Mouse (Mus musculus) MEL (cell line): ENCODE data around the gene Cct7. TPM values are rescaled to one million over a fixed set of nuclear protein-coding genes. Genes with fewer than 3 reads are reported as not detected.

Experiments used
- DNase-seq: peaks from one replicate; pipeline ENCODE4 v3.0.0; 2011; ENCODE audit warnings: low read depth, low spot score
- H3K27ac ChIP-seq: 2 replicates; pipeline ENCODE4 v1.5.1; 2012; ENCODE audit warnings: low read depth, mild to moderate bottlenecking, control low read depth, low read length, moderate library complexity; ENCODE audit not compliant: control insufficient read depth
- H3K27me3 ChIP-seq, 2 experiments: fragments of 150-350 bp in 1 of 2; sonication (generic) in 1 of 2; 2 replicates each; pipeline ENCODE4 v1.6.1; 2012; ENCODE audit warnings: low read length in 2 of 2, mild to moderate bottlenecking in 2 of 2, improper control_type of control experiment in 1 of 2, moderate library complexity in 1 of 2; ENCODE audit not compliant: insufficient read depth in 2 of 2, control insufficient read depth in 1 of 2
- H3K36me3 ChIP-seq, 2 experiments: 2 replicates each; pipeline ENCODE4 v1.6.1; 2012 to 2014; ENCODE audit warnings: low read length in 2 of 2, improper control_type of control experiment in 1 of 2, inconsistent platforms in 1 of 2, mild to moderate bottlenecking in 1 of 2; ENCODE audit not compliant: insufficient read depth in 2 of 2, control insufficient read depth in 1 of 2
- H3K4me1 ChIP-seq, 2 experiments: fragments of 150-350 bp in 1 of 2; sonication (generic) in 1 of 2; 2 replicates each; pipeline ENCODE4 v1.6.1; 2012; ENCODE audit warnings: low read length in 2 of 2, improper control_type of control experiment in 1 of 2, mild to moderate bottlenecking in 1 of 2; ENCODE audit not compliant: insufficient read depth in 2 of 2, control insufficient read depth in 1 of 2
- H3K4me3 ChIP-seq, 2 experiments: fragments of 150-350 bp in 1 of 2; sonication (generic) in 1 of 2; 2 replicates each; pipeline ENCODE4 v1.5.1; 2012; ENCODE audit warnings: low read depth in 2 of 2, low read length in 2 of 2, mild to moderate bottlenecking in 2 of 2, moderate library complexity in 2 of 2, control low read depth in 1 of 2, improper control_type of control experiment in 1 of 2; ENCODE audit not compliant: control insufficient read depth in 1 of 2, insufficient read depth in 1 of 2
- H3K79me2 ChIP-seq: 2 replicates; pipeline ENCODE4 v1.6.1; 2012; ENCODE audit warnings: mild to moderate bottlenecking, low read length, moderate library complexity; ENCODE audit not compliant: control insufficient read depth, poor library complexity, insufficient read depth
- H3K9ac ChIP-seq: 2 replicates; pipeline ENCODE4 v1.6.1; 2012; ENCODE audit warnings: low read depth, mild to moderate bottlenecking, control low read depth, low read length, moderate library complexity; ENCODE audit not compliant: control insufficient read depth, poor library complexity, severe bottlenecking
- H3K9me3 ChIP-seq: fragments of 150-350 bp; sonication (generic); replicated peaks from 2 replicates; pipeline ENCODE4 v1.6.1; 2012; ENCODE audit warnings: mild to moderate bottlenecking, low read length, improper control_type of control experiment, moderate library complexity; ENCODE audit not compliant: insufficient read depth
- CHD1 ChIP-seq: IDR thresholded peaks from 2 replicates; pipeline ENCODE4 v1.6.1; 2012; ENCODE audit warnings: low read depth, mild to moderate bottlenecking, inconsistent platforms, low read length, improper control_type of control experiment
- CHD2 ChIP-seq: IDR thresholded peaks from 2 replicates; pipeline ENCODE4 v1.6.1; 2011; ENCODE audit warnings: low read length, improper control_type of control experiment
- CTCF ChIP-seq, 3 experiments: IDR thresholded peaks in 2 of 3; conservative IDR thresholded peaks in 1 of 3; 2 replicates each; pipeline ENCODE4 v1.5.1; 2011 to 2012; ENCODE audit warnings: low read length in 3 of 3, low read depth in 2 of 3, mild to moderate bottlenecking in 2 of 3, improper control_type of control experiment in 1 of 3, inconsistent platforms in 1 of 3, mixed read lengths in 1 of 3, moderate library complexity in 1 of 3; ENCODE audit not compliant: control insufficient read depth in 1 of 3, insufficient read depth in 1 of 3, poor library complexity in 1 of 3, severe bottlenecking in 1 of 3
- E2F4 ChIP-seq: IDR thresholded peaks from 2 replicates; pipeline ENCODE4 v1.6.1; 2011; ENCODE audit warnings: low read depth, low read length, improper control_type of control experiment, borderline replicate concordance
- ELF1 ChIP-seq: IDR thresholded peaks from 2 replicates; pipeline ENCODE4 v1.6.1; 2014; ENCODE audit warnings: low read depth, mild to moderate bottlenecking, inconsistent platforms, low read length, improper control_type of control experiment, moderate library complexity
- EP300 ChIP-seq, 2 experiments: IDR thresholded peaks; 2 replicates each; pipeline ENCODE4 v1.6.1; 2011; ENCODE audit warnings: improper control_type of control experiment in 2 of 2, low read length in 2 of 2, low read depth in 1 of 2, mild to moderate bottlenecking in 1 of 2
- GATA1 ChIP-seq: IDR thresholded peaks from 2 replicates; pipeline ENCODE4 v1.6.1; 2011; ENCODE audit warnings: low read depth, low read length, improper control_type of control experiment
- HCFC1 ChIP-seq: IDR thresholded peaks from 2 replicates; pipeline ENCODE4 v1.6.1; 2012; ENCODE audit warnings: low read depth, mild to moderate bottlenecking, inconsistent platforms, low read length, improper control_type of control experiment, moderate library complexity
- JUND ChIP-seq: IDR thresholded peaks from 2 replicates; pipeline ENCODE4 v1.6.1; 2011; ENCODE audit warnings: low read depth, mild to moderate bottlenecking, improper control_type of control experiment, low read length
- MAFK ChIP-seq: IDR thresholded peaks from 2 replicates; pipeline ENCODE4 v1.6.1; 2011; ENCODE audit warnings: low read depth, mild to moderate bottlenecking, low read length, improper control_type of control experiment, borderline replicate concordance
- MAX ChIP-seq: IDR thresholded peaks from 2 replicates; pipeline ENCODE4 v1.6.1; 2011; ENCODE audit warnings: low read length, improper control_type of control experiment
- MYC ChIP-seq: IDR thresholded peaks from 2 replicates; pipeline ENCODE4 v1.6.1; 2011; ENCODE audit warnings: low read depth, mild to moderate bottlenecking, low read length, improper control_type of control experiment, moderate library complexity
- NELFE ChIP-seq: IDR thresholded peaks from 2 replicates; pipeline ENCODE4 v1.6.1; 2011; ENCODE audit warnings: low read depth, low read length, improper control_type of control experiment
- POLR2AphosphoS5 ChIP-seq: IDR thresholded peaks from 2 replicates; pipeline ENCODE4 v1.6.1; 2012; ENCODE audit warnings: low read depth, borderline replicate concordance, mild to moderate bottlenecking, inconsistent platforms, low read length, moderate library complexity, mixed read lengths
- RAD21 ChIP-seq: IDR thresholded peaks from 2 replicates; pipeline ENCODE4 v1.6.1; 2011; ENCODE audit warnings: mild to moderate bottlenecking, low read depth, low read length, improper control_type of control experiment
- RCOR1 ChIP-seq: IDR thresholded peaks from 2 replicates; pipeline ENCODE4 v1.6.1; 2012; ENCODE audit warnings: low read depth, mild to moderate bottlenecking, inconsistent platforms, low read length, improper control_type of control experiment
- TAL1 ChIP-seq: IDR thresholded peaks from 2 replicates; pipeline ENCODE4 v1.6.1; 2012; ENCODE audit warnings: mild to moderate bottlenecking, inconsistent platforms, low read length, moderate library complexity, mixed read lengths
- TBP ChIP-seq: IDR thresholded peaks from 2 replicates; pipeline ENCODE4 v1.8.0; 2011; ENCODE audit warnings: low read depth, low read length, improper control_type of control experiment
- UBTF ChIP-seq: IDR thresholded peaks from 2 replicates; pipeline ENCODE4 v1.6.1; 2012; ENCODE audit warnings: low read depth, mild to moderate bottlenecking, inconsistent platforms, low read length, improper control_type of control experiment, moderate library complexity, borderline replicate concordance; ENCODE audit not compliant: insufficient read depth
- USF1 ChIP-seq: IDR thresholded peaks from 2 replicates; pipeline ENCODE4 v1.6.1; 2014; ENCODE audit warnings: low read depth, mild to moderate bottlenecking, inconsistent platforms, low read length, improper control_type of control experiment, moderate library complexity
- ZC3H11A ChIP-seq: IDR thresholded peaks from 2 replicates; pipeline ENCODE4 v1.6.1; 2012; ENCODE audit warnings: low read depth, mild to moderate bottlenecking, inconsistent platforms, low read length, improper control_type of control experiment
- ZKSCAN1 ChIP-seq: IDR thresholded peaks from 2 replicates; pipeline ENCODE4 v1.6.1; 2012; ENCODE audit warnings: low read depth, mild to moderate bottlenecking, inconsistent platforms, low read length, improper control_type of control experiment, moderate library complexity
- ZMIZ1 ChIP-seq: IDR thresholded peaks from 2 replicates; pipeline ENCODE4 v1.6.1; 2012; ENCODE audit warnings: low read depth, mild to moderate bottlenecking, inconsistent platforms, low read length, improper control_type of control experiment, moderate library complexity
- polyA plus RNA-seq, 2 experiments: library from polyadenylated mRNA; stranded (reverse) in 1 of 2; unstranded in 1 of 2; fragments of >175 nt in 1 of 2; fragments of >200 nt in 1 of 2; gene quantifications; 2 replicates each; pipeline versions ENCODE4 v1.2.1 to v1.2.4; 2012; ENCODE audit warnings: low replicate concordance in 2 of 2, low read depth in 1 of 2; ENCODE audit not compliant: insufficient read length in 2 of 2, insufficient read depth in 1 of 2, missing spikeins in 1 of 2
- total RNA-seq: library from RNA; depleted of rRNA; stranded (reverse); fragments of 300-350 nt; gene quantifications from 2 replicates; pipeline ENCODE4 v1.2.3, GENCODE M21; 2012

Gene Cct7
- total and polyA plus RNA-seq, 3 experiments: 222 to 660 (median 660) TPM

DNA sequence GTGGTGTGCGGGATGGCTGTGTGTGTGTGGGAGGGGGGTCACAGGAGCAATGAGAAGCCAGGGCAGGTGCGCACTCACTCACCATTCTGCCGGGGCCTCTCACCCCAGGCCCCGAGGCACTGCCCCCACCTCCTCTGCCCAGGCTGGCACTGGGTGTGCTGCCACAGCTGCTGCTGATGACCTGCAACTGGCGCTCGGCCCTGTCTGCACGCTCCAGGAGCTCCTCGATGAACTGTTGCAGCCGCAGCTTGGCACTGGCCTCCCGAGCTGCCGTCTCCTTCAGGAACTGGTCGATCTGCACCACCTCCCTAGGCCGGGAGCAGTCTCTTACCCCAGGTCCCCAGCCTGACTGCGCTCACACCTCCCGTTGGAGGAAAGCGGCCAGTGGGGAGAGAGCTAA is 29.4 kb downstream of the Cct7 start:
- Histone ChIP-seq H3K27ac (no peak overlapping the region), H3K4me1 (no peaks in the 10 kb centered on the region)

DNA sequence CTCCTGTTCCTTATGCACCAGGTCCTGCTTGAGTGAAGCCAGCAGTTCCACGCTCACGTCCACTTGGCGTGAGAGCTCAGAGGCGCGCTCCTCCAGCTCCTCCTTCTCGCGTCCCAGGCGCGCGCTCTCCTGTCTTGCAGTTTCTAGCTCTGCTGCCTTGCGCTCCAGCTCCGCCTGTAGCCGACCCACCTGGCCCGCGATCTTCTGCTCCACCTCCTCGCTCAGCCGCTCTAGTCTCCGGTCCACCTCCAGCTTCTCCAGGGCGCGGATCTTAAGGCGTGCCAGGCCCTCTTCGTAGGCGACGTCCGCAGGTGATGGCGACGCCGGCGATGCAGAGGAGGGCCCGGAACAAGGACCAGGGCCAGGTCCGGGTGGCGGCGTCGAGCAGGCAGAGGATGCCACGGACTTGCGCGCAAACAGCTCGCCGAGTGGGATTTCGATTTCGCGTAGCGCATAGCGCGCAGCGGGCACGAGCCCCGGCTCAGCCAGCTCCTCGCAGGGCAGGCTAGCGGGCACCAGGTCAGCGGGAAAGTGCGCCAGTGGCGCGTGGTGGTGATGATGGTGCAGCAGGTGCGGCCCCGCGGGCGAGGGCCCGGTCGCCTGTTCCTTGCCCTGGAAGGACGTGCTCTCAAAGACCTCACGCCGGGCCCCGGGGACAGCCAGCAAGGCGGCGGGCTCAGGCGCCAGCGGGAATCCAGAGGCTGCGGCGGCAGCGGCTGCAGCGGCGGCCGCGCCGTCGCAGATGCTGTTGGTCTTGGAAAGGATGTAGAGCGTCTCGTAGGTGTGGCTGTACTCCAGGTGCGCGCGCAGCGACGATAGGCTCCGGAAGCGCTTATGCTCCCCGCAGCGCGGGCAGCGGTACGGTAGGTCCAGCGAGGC is 32.8 kb downstream of the Cct7 start:
- Histone ChIP-seq H3K9ac (no peak overlapping the region), H3K4me1 (no peaks in the 10 kb centered on the region), H3K79me2 (no peaks in the 10 kb centered on the region), H3K27me3 (no peaks in the 10 kb centered on the region), H3K9me3 (no peaks in the 10 kb centered on the region), H3K27ac (no peak overlapping the region), H3K4me3 (no peak overlapping the region), H3K36me3 (no peaks in the 10 kb centered on the region)
- DNase-seq: no peak
- TF ChIP-seq ELF1: no peak
- no peak for TF ChIP-seq HCFC1
- no peak for TF ChIP-seq ZKSCAN1
- TF ChIP-seq MYC: no peak
- TF ChIP-seq MAX: no peak
- TF ChIP-seq EP300 (IDR thresholded peaks at IDR 0.05; ENCODE audit: low read depth in 1 of 2, low read length in 2 of 2): no peak
- TF ChIP-seq ZMIZ1: no peak
- no peak for TF ChIP-seq NELFE
- no peak for TF ChIP-seq POLR2AphosphoS5
- no peak for TF ChIP-seq UBTF
- TF ChIP-seq RAD21: no peak
- no peak for TF ChIP-seq ZC3H11A
- TF ChIP-seq CTCF (IDR thresholded peaks at IDR 0.05 in 2 of 3, conservative IDR thresholded peaks at IDR 0.05 in 1 of 3; ENCODE audit: control insufficient read depth in 1 of 3, insufficient read depth in 1 of 3, low read depth in 2 of 3, low read length in 3 of 3, poor library complexity in 1 of 3, severe bottlenecking in 1 of 3): no peak
- TF ChIP-seq CHD1: no peak
- no peak for TF ChIP-seq TBP
- TF ChIP-seq GATA1: no peak

More for the DNA sequence above, 29.4 kb downstream of the Cct7 start:
- TF ChIP-seq MAFK: no peak
- TF ChIP-seq TAL1: no peak
- no peak for TF ChIP-seq RCOR1
- no peak for TF ChIP-seq JUND
- no peak for TF ChIP-seq GATA1
- TF ChIP-seq E2F4: no peak
- no peak for TF ChIP-seq CHD1
- no peak for TF ChIP-seq CHD2
- no peak for TF ChIP-seq MAX
- TF ChIP-seq POLR2AphosphoS5: no peak
- TF ChIP-seq USF1: no peak
- H3K79me2 ChIP-seq: no peaks in the 10 kb centered on the region
- no peak for DNase-seq
- H3K27me3 ChIP-seq: no peaks in the 10 kb centered on the region
- no peaks in the 10 kb centered on the region for H3K9me3 ChIP-seq
- no peak overlapping the region for H3K9ac ChIP-seq
- no peak overlapping the region for H3K4me3 ChIP-seq
- H3K36me3 ChIP-seq: no peaks in the 10 kb centered on the region
